Mouse (Mus musculus) spleen, adult 2 months (tissue): ENCODE data around the gene Barx1.

Source experiments
- CTCF ChIP-seq: fragments of 200-500 bp; IDR thresholded peaks from 2 replicates; pipeline ENCODE4 v1.5.1; 2011; ENCODE audit warnings: mild to moderate bottlenecking, inconsistent platforms; ENCODE audit not compliant: insufficient read depth, insufficient read length, insufficient replicate concordance; ENCODE audit errors: extremely low read depth
- POLR2A ChIP-seq: fragments of 200-500 bp; IDR thresholded peaks from 2 replicates; pipeline ENCODE4 v1.6.1; 2011; ENCODE audit warnings: low read depth, low read length, inconsistent platforms

GRCm38 (mm10) chr13:48618890-48619289 is 43.9 kb upstream of the Barx1 start:
- no peak for TF ChIP-seq POLR2A
- no peak for TF ChIP-seq CTCF
